Mouse (Mus musculus) retina, adult 2 months (tissue): ENCODE data around the gene Oip5.
"Not testable (repeated sequence)": the region's sequence is repeated elsewhere in the genome, so short reads cannot be mapped to it uniquely, and the experiment has no call there.

Experiments
- DNase-seq: peaks from one replicate; pipeline ENCODE4 v3.0.0-alpha.2; 2012; ENCODE audit warnings: low read depth, low spot score

Gene Oip5

DNA sequence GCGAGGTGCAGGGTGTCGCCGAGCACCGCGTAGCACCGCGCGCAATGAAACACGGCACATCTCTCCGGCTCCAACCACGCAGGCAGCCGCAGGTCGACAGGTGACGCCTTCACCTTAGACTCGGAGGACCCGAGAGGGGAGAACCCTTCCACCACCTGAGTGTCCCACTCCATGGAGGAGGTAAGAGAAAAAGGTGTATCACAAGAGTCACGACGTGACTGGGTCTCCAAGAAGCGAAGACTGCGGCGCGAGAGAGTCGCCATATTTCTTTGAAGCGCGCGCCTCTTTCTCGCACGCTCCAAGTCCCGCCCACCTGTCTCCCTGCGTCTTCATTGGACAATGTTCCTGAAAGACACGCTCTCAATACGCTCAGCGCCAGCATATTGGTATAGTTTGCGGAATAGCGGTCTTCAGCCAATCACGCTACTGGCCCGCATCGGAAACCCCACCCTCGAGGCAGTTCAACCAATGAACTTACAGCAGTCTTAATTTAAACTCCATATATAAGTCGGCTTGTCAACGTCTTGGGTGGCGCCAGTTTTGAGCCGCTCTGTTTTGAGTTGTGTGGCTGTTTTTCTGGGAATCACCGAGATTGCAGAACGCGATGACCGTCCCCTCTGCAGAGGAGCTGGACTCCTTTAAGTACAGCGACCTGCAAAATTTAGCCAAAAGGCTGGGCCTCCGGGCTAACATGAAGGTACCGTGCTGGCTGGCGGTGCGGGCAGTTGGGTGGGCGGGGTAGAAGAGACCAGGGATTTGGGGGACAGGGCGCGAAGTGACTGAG lies at the start of gene Oip5, which contains the start of gene Nusap1:
Oip5 (minus strand) TSS at position 271 of the 784 bp plus-strand sequence.
Nusap1 (plus strand) TSS at position 100 of the 784 bp plus-strand sequence.
- peak; percentile 78 for DNase-seq

DNA sequence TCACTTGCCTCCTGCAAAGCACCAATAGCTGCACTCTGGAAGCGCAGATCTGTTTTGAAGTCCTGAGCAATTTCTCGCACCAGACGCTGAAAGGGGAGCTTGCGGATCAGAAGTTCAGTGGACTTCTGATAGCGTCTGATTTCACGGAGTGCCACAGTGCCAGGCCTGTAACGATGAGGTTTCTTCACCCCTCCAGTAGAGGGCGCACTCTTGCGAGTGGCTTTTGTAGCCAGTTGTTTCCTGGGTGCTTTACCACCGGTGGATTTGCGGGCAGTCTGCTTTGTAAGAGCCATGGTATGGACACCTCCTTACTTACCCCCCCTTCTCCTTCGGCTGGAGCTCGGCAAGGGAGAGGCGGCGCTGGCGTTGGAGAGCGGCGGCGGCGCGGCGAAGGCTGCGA lies 47.5 kb upstream of the Oip5 start:
- not testable (repeated sequence) for DNase-seq

DNA sequence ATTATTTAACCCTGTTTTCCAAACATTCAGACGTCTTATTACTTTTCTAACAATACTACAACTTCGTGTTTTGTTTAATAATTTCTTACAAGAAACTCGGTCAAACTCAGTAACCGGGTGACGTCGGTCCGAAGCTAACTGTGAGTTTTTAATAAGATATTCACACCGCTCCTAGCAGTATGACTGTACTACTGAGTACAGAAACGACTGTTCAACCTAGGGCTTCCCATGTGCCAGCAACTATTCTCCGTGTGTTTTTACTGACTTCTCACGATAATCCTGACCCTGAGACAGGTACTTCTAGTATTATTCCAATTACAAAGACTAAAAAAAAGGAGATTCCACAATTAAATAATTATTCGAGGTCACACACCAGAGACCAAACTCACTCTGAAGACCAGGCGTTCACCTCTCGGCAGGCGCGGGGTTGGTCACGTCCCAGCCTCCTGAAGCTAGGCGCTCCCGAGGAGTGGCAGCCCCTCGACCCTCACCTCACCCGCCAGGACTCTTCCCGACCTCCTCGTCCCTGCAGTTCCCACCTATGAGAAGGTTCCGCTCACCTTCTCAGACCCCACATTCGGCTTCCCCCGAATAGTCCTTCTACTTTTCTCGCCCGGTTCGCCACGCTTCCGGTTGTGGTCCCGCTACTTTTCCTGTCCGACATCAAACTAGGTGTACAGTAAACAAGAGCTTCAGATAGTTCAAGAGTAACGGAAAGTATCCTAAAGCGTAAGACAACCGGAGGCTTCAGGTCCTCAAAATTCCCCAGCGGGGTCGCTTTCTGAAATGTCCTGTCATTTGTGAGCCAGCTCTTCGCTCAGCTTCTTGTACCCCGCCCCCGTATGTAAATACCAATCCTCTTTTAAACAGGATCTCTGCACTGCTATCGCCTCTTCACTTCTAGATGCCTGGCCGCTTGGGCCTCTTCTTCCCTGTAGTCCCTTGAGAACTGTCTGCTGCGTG lies 44.2 kb upstream of the Oip5 start, which contains the start of gene Ndufaf1:
Ndufaf1 (minus strand) TSS at position 608 of the 963 bp plus-strand sequence.
- DNase-seq = peak; percentile 80

DNA sequence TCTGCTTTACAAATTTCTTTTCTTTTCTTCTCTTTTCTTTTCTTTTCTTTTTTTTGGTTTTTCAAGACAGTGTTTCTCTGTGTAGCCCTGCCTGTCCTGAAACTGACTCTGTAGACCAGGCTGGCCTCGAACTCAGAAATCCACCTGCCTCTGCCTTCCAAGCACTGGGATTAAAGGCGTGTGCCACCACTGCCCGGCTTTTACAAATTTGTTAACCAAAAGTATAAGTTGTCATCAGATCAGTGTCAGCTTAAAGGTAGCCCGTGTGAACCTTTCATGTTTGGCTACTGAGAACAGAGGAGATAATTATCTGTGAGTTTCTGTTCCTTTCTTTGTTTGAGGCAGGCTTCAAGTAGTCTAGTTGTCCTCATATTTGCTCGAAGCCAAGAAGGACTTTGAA lies 26.0 kb upstream of the Oip5 start:
- no peak for DNase-seq

DNA sequence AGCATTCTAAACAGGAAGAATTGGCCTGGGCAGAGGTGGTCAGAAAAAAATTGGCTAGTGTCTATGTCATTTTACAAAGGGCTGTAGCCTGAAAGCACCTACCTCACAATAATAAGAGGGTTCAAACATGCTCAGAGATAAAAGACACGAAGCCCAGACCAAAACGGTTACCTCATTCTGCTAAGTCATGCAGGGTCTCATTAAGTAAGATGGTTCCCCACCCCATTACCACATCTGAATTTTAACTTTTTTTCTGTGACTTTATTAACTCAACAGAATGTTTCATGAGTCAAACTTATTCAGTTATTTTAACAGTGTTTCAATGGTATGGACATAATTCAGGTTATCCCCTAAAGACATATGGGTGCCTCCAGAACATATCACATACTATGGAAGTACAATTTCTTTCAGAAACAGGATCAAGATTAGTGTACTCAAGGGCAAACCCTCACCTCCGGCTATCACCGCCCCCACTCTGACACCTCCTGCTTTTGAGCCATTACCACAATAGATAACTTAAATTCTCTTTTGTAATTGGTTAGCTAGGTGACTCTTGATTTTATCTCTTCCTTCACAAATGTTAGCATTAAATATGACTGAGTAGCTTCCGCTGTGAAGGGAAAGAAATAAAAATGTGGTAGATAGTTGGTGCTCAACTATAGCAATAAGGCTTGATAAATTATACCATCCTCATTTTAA lies 23.1 kb upstream of the Oip5 start:
- no peak for DNase-seq

DNA sequence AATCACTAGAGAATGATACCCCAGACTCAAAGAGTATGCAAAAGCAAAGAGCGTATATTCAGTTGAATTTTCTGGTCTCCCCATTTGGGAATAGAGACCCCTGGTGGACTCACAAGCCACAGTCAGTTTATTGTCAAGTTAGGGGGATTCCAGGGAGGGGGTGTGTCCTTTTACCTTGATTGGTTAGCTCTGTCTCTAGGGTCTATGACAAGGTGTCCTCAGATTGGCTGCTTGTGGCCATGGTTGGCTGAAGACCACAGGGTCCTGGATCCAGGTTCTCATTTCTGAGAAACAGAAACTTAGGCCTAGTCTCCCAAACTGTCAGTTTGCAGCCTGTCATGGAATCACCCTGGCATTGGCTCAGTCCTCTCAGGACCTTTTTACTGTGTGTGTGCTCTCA lies 18.5 kb upstream of the Oip5 start:
- no peak for DNase-seq

DNA sequence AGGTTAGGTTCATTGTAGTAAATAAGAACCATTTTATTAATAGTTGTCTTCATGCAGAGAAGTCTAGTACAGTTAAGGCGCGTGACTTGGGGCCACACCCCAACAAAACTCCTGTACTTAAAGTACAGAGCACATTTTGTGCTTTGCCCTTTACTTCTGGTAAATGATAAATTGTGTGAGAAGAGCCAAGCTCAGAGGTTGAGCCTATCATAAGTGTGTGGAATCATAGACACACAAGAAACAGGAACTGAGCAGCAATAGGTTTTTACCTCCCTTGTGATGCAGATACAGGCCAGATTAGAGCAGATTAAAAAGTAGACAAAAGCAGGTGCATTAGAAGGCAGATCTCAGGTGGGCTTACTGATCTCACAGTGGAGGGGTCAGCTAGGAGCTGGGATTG lies 3.0 kb upstream of the Oip5 start:
- DNase-seq = no peak

DNA sequence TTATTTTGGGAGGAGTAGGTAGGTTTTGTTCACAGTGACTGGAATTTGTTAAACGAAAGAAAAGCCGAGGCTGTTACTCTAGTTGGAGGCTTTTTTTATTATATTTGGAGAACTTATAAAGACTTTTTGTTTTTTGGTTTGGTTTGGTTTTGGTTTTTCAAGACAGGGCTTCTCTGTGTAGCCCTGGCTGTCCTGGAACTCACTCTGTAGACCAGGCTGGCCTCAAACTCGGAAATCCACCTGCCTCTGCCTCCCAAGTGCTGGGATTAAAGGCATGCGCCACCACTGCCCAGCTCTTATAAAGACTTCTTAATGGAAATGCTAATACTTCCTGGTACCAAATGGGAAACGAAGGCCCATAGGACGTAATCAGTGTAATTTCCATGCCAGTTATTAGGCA lies 733 bp upstream of the Oip5 start:
- not testable (repeated sequence) for DNase-seq

DNA sequence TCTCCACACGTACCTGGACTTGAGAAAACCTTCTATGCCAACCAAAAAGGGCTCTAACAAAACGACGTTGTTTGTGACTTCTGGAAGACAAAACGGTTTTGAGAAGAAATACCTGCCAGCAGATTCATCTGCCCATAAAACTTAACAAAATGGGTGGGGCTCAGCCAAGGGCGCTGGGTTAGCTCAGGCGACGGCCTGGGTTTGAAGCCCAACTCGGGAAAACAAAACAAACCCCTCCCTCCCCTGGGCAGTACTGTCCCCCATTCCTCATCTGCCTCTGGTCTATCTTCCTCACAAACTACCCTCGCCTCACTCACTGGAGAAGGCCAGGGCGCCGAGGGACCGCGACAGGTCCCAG lies 449 bp downstream of the Oip5 start:
- DNase-seq = no peak

DNA sequence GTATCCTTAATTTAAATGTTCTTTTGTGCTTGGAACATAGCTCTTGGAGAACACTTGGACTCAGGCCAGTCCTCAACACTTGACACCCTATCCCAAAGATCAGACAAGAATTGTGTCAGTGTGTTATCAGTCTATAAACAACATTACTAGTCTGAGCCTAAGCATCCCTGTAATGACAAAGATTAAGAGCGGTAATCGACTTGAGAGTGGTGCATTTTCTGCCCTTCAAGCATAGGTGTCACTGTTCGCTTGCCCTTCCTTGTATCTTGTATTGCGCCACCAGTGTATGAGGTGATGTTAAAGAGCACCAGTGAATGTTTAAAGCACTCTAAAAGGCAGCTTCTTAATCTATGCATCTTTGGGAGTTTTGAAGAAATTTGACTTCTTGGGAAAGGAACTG lies 11.2 kb downstream of the Oip5 start:
- no peak for DNase-seq

DNA sequence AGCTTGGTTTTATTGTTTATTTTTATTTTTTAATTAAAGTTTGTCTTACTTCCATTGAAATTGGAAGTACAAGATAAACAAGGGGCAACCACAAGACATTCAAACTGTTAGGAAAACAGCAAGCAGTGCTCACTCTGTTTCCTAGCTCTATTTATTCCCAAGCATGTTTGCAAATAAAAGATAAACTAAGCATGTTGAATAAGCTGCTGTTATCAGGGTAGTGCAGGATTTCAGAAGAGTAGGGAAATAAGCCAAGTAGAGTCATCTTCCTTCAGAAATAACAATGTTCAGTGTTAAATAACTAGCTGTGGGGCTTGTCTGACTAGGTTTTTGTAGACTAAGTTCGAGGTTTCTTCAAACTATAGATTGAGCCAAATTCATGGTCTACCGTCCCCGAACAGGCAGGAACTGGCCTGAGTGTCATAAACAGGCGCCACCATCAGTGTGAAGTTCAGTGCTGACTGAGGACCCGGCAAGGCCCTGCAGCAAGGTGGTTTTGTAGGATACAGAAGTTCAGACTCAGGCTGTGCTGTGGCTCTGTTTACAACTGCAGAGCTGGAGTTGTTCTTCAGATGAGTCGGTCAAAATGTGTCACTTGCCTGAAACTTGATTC lies 12.8 kb downstream of the Oip5 start:
- DNase-seq = no peak

DNA sequence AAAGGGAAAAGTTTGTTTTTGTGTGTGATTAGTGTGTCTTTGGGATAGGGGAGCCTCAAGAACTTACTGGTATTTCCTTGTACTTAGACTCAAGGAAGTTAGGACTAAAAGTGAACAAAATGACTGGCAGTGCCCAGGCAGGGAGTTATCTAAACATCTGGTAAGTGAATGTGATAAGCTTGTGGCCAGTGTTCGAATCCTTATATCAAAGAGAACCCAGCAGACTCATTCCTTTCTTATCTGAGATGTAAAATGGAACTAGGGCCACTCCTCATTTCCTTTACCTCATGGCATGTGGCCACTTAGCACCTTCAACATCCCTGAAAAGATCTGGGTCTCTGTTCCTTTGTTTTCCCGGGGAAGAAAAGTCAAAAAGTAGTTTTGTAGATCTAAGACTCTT lies 14.4 kb downstream of the Oip5 start:
- DNase-seq = no peak

DNA sequence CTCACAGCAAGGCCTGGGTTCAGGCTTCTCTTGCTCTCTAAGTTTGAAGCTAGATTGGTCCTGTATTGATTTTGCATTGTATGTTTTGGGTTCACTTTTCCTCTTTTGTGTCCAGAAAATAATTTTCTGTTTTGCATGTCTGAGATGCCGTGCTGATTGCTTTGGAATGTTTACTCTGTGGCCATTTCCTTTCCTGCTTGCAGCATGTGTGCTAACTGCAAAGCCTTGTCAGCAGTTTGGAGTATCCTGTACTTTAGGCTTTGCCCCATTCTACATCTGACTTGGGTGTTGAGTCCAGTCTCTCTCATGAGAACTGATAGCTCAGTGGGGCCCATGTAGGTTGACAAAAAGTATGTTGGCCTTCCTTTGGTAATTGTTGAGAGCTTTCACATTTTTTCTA lies 15.8 kb downstream of the Oip5 start:
- no peak for DNase-seq

DNA sequence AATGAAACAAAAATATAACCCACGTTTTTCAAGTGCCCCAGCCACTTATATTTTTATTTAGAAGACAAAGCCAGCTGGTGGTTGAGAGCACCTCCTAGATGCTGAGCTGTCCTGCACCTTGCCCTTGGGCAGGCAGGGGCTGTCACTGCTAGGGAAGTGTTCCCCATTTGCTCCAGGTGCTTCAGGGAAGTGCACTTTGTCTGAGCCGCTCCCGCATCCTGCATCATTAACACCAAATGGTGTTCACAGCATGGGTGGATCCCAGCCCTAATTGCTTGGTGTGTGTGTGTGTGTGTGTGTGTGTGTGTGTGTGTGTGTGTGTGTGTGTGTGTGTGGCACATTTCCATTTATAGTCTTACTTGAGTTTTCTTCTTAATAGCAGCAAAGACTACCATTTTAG lies 16.7 kb downstream of the Oip5 start:
- DNase-seq = not testable (repeated sequence)

DNA sequence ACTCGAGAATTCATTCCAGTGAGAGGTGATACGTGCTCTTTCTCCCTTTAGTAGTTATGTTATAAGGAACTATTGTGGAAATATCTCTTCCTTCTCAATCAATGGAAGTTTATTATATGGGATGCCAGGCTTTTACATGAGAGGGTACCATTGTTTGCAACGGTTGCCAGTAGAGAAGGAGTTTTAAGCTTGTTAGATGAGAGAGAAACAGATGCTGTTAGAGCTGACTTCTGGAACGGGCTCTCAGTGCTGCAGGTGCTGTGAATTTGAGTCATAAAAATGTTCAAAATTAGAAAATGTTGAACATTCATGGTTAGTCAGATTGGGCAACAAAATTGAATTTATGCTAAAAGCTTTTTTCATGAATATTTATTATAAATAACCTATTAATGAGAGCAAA lies 17.2 kb downstream of the Oip5 start:
- DNase-seq = no peak

DNA sequence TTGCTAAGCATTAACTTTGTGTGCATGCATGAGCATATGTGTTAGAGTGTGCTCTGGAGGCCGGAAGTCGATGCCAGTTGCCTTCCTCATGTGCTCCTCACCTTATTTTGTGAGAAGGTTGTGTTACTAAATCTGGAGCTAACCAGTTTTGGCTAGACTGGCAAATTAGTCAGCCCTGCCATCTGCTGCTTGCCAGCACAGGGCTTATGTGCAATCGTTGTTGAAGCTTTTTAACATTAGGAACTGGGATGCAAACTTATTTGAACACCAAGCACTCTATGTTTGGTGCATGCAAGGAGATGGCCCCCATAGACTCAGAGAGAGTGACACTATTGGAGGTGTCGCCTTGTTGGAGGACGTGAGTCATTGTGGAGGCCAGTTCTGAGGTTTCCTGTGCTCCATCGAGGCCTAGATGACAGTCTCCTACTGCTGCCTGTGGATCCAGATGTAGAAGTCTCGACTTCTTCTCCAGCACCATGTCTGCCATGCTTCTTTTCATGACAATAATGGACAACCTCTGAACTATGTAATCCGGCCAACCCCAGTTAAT lies 21.4 kb downstream of the Oip5 start:
- DNase-seq = no peak

DNA sequence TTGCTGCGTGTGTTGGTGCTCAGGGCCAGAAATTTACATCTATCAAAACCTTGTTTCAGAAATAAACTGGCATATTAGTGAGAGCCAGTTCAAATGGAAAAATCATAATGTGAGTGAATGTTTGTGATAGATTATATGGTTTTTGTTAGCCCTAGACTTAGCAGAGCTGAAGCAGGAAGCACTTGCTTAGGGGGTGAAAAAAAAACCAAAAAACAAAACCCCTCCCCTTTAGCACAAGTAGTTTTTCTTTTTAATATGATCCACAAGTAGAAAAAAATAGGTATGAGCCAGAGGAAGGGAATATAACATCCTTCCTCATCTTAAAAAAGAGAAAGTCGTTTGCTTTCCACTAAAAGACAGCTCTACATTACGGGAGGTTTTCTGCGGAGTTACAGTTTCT lies 23.0 kb downstream of the Oip5 start:
- no peak for DNase-seq

DNA sequence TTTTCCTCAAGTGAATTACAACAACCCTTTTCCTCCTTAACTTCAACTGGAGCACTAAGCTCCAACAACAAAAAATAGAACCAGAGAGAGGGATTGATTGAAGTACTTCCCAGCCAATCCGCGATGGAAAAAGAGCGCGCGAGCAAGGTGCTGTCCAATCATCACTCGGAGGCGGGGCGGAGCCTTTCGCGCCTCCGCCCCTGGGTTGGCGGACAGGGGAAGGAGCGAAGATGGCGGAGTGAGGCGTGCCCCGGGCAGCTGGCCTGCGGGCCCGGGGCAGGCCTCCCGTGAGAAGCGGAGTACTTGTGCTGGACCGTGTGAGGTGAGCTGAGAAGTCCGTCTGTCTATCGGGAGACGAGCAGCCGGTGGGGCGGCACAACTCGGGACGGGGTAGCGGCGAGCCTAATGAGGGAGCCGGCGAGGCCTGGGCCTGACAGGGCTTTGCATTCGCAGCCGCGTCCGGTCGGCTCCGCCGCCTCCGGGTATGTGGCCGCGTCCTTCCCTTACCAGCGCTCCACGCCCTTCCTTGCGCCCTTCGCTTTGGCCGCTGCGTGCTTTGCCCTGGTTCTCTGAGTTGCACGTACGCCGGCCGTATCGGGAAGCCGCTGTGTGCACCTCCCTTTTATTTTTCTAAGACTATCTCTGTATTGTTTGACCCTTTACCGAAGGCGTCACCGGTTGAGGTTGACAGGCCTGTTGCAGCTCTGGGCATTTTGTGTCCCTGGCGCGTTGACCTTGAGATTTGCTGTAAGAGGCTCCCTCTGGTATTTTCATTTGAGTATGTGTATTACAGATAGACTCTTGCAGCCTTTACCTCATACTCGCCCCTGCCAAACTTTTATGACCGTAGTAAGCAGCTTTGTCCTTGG lies 23.9 kb downstream of the Oip5 start:
- peak; percentile 96 for DNase-seq

DNA sequence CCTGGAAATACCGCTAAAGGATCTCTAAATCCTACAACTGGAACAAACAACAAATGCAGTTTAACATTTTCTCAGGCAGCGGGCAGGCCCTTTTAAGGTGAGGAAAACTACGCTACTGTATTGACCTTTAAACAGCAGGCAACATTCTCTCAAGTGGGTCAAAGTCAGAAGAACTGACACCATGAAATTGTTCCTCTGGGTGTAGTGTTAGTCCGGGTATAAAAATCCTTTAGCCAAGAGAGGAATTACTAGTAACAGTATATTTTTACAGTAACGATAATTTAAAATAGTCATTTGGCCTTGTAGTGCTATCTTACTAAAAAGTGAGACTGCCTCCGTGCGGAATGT lies 24.5 kb downstream of the Oip5 start:
- no peak for DNase-seq

DNA sequence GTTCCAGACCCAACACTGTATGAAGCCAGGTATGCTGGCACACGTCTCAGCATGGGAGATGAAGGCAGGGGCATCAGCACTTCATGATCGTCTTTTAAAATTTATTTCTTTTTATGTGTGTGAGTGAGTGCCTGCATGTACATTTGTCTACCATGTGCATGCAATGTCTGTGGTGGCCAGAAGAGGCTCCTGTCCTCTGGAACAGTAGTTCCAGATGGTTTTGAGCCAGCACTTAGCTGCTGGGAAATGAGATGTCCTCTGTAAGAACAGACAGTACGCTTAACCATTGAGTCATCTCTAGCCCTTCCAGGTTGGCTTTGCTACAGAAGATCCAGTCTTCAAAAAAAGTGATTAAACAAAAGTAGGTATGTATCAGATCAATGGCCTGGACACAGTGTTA lies 27.0 kb downstream of the Oip5 start:
- DNase-seq = no peak
